In genomic region chrX:36830271-36830670, GRCm38 (mm10) we compare ENCODE assay signal across 8 mouse cellular contexts. TPM values are rescaled to one million over a fixed set of nuclear protein-coding genes. Genes with fewer than 3 reads are reported as not detected.
DNase-seq lines count a peak whose midpoint lies in the region; ATAC-seq and TF ChIP-seq lines count a peak whose summit lies in the region.

No protein-coding gene starts in this region.

- peak; percentile 29 for DNase-seq in heart, adult 8-10 months (ENCODE audit: low spot score)
- no peak for DNase-seq in ES-E14 (ENCODE audit: low read depth, low spot score)
- DNase-seq in cerebellum, postnatal 25 days: peak; percentile 39 to 65
- peak; percentile 73 for DNase-seq in kidney, adult 9 months
- peak; percentile 61 for DNase-seq in retina, postnatal 1 day
- no peak for DNase-seq in left cerebral cortex, postnatal 36 days (ENCODE audit: low spot score in 2 of 2)
- DNase-seq in frontal cortex, postnatal 10 days (ENCODE audit: low spot score in 2 of 2): no peak

- H3K27me3 ChIP-seq in heart, embryonic 12.5 days (replicated peaks): no peaks in the 10 kb centered on the region

- H3K27ac ChIP-seq in heart, embryonic 12.5 days (ENCODE audit: poor library complexity, severe bottlenecking): no peak overlapping the region
- H3K27ac ChIP-seq in ES-E14 (ENCODE audit: insufficient read depth, low read depth, low read length, poor library complexity, severe bottlenecking): no peak overlapping the region

- WGBS in heart, embryonic 12.5 days: 27% methylated on average over 5 of the region's 5 CpGs

- no peak overlapping the region for H3K4me2 ChIP-seq in heart, embryonic 12.5 days

- intact Hi-C loops in left cerebral cortex, postnatal 36 days (cut with DNase I): loop anchor here (5.0 to 10.0 kb wide), 2 partner anchors 72 to 215 kb away; partner anchors contain the start of genes Nkrf and Sowahd

- no peak overlapping the region for H3K4me3 ChIP-seq in heart, embryonic 12.5 days
- no peak overlapping the region for H3K4me3 ChIP-seq in ES-E14 (ENCODE audit: insufficient read depth in 1 of 2, low read depth in 1 of 2, low read length in 2 of 2, poor library complexity in 1 of 2, severe bottlenecking in 1 of 2)

- H3K9me3 ChIP-seq in heart, embryonic 12.5 days (replicated peaks): no peaks in the 10 kb centered on the region
- no peaks in the 10 kb centered on the region for H3K9me3 ChIP-seq in ES-E14 (ENCODE audit: control insufficient read depth, insufficient read depth, low read depth, low read length)

- H3K36me3 ChIP-seq in heart, embryonic 12.5 days: no peaks in the 10 kb centered on the region
- no peaks in the 10 kb centered on the region for H3K36me3 ChIP-seq in ES-E14 (ENCODE audit: control insufficient read depth, insufficient read depth, low read length, poor library complexity, severe bottlenecking)

- 0 out of 2 replicates have a peak, but pooled peaks cover 16% of the 10 kb centered on the region for H3K4me1 ChIP-seq in heart, embryonic 12.5 days (replicated peaks)
- H3K4me1 ChIP-seq in ES-E14 (ENCODE audit: control insufficient read depth in 2 of 2, insufficient read depth in 2 of 2, low read length in 2 of 2, poor library complexity in 1 of 2): peaks cover 0 to 5% of the 10 kb centered on the region in 2 experiments; a peak in 2 of 4 replicates

- no peak for ATAC-seq in heart, embryonic 12.5 days (ENCODE audit: insufficient number of reproducible peaks, low FRiP score)

- in situ Hi-C loops in ES-E14 (cut with MboI; ENCODE audit: low sequenced_read_pairs in 2 of 2, unreplicated experiment in 2 of 2): no loop called here

- H3K9ac ChIP-seq in heart, embryonic 12.5 days: no peak overlapping the region
- H3K9ac ChIP-seq in ES-E14 (ENCODE audit: insufficient read depth, low read depth, low read length, poor library complexity, severe bottlenecking): peak overlapping the region; percentile 32; the same call in 1 of the 2 replicates

TF ChIP-seq in ES-E14, 5 proteins besides CTCF, POLR2A, EP300 and RAD21:
- TF ChIP-seq CHD2 (IDR thresholded peaks at IDR 0.05; ENCODE audit: low read depth, low read length) (no peak), MAFK (IDR thresholded peaks at IDR 0.05; ENCODE audit: insufficient read depth, low read depth, low read length) (0 out of 2 replicates have a peak, but pooled peaks have one; percentile 25), HCFC1 (IDR thresholded peaks at IDR 0.05; ENCODE audit: borderline replicate concordance, insufficient read depth, low read length) (no peak)

RNA-seq across cellular contexts. Expression of gene Slc25a5, which starts 34.8 kb away (rescaled TPM):
- 100 to 1,000 TPM; 320 to 424 (median 359) TPM for total RNA-seq in heart, adult 8-10 months (2022)
- 989 and 1,024 TPM in 2 replicates for polyA plus RNA-seq in heart, embryonic 12.5 days (2016; fragmentation: Nextera tagmentation; extraction: Ambion mirVana)
- 557 and 605 TPM in 2 replicates for total RNA-seq in ES-E14 (2012; rRNA removed)
- 100 to 1,000 TPM; 312 to 340 TPM for total RNA-seq in left cerebral cortex, postnatal 36 days (2021)

RNA-seq across cellular contexts. Expression of gene Ube2a, which starts 43.4 kb away (rescaled TPM):
- 10 to 100 TPM; 61.7 to 72.1 (median 66.5) TPM for total RNA-seq in heart, adult 8-10 months (2022)
- 116 and 124 TPM in 2 replicates for polyA plus RNA-seq in heart, embryonic 12.5 days (2016; fragmentation: Nextera tagmentation; extraction: Ambion mirVana)
- 57.3 and 77.3 TPM in 2 replicates for total RNA-seq in ES-E14 (2012; rRNA removed)
- total RNA-seq in left cerebral cortex, postnatal 36 days (2021): 10 to 100 TPM; 48.7 to 50.8 TPM

RNA-seq across cellular contexts. Expression of gene C330007P06Rik, which starts 43.6 kb away (rescaled TPM):
- total RNA-seq in heart, adult 8-10 months (2022): 10 to 100 TPM; 14.4 to 16.6 (median 15.4) TPM
- polyA plus RNA-seq in heart, embryonic 12.5 days (2016; fragmentation: Nextera tagmentation; extraction: Ambion mirVana): 21.8 and 24.0 TPM in 2 replicates
- 27.4 and 30.2 TPM in 2 replicates for total RNA-seq in ES-E14 (2012; rRNA removed)
- 10 to 100 TPM; 37.2 to 37.7 TPM for total RNA-seq in left cerebral cortex, postnatal 36 days (2021)

Comparison
In these comparisons a context has a peak if more than half of its experiments do, and no peak if none do; other contexts are left out.
1. DNase-seq: peak in heart, adult 8-10 months (single experiment), cerebellum, postnatal 25 days (2 of 2), kidney, adult 9 months (single experiment) and retina, postnatal 1 day (single experiment); none in ES-E14 (single experiment), left cerebral cortex, postnatal 36 days (0 of 2) and frontal cortex, postnatal 10 days (0 of 2).